Mouse (Mus musculus): ENCODE data around the gene Sod2. TPM values are rescaled to one million over a fixed set of nuclear protein-coding genes. Genes with fewer than 3 reads are reported as not detected.
"Not testable (repeated sequence)": the region's sequence is repeated elsewhere in the genome, so short reads cannot be mapped to it uniquely, and the experiment has no call there.

Gene Sod2
- polyA plus RNA-seq, 1 experiment from 2014 or later, result 149 TPM

- peaks cover 6% of the 10 kb centered on the region for H3K4me1 ChIP-seq (ENCODE audit: control insufficient read depth, insufficient read depth, low read depth, low read length)
- peak overlapping the region; percentile 96 for H3K4me3 ChIP-seq (ENCODE audit: low read length)
- H3K36me3 ChIP-seq (ENCODE audit: control insufficient read depth, insufficient read depth, low read length), result no peaks in the 10 kb centered on the region
- H3K4me2 ChIP-seq (ENCODE audit: low read length), result peak overlapping the region; percentile 58
- 53% methylated on average over 8 of the region's 8 CpGs for WGBS
- no peaks in the 10 kb centered on the region for H3K9me3 ChIP-seq (ENCODE audit: control insufficient read depth, low read length)
- ATAC-seq, result no peak
- H3K27me3 ChIP-seq (replicated peaks; ENCODE audit: control insufficient read depth, insufficient read depth, low read length), result no peaks in the 10 kb centered on the region
- peak overlapping the region; percentile 100 for H3K9ac ChIP-seq (ENCODE audit: low read depth, low read length)
- H3K27ac ChIP-seq (ENCODE audit: low read depth, low read length), result peak overlapping the region; percentile 99; the same call in 1 of the 2 replicates
These were observed 16.0 kb upstream of the Sod2 start for GRCm38 (mm10) chr17:12990567-12991145.

DNA sequence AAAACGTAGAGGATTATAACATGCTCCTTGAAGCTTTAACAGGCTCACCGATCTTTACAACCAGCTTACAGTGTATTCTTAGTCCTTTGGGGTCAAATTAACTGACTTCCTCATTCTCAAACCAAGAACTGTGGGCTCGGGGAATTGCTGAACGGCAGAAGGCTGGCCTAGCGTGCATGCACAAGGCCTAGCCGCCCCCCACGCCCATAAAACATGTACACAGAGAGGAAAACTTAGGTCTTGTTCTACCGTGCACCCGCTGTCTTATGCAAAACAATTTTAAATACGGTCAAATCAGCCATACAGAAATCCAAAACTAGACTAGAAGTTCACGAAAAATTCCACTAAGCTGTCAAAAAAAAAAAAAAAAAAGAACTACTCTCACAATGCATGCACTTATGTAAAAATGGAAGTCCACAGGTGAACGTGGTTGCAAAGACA lies 15.4 kb upstream of the Sod2 start:
- ATAC-seq, result no peak
- H3K4me1 ChIP-seq (ENCODE audit: control insufficient read depth, insufficient read depth, low read depth, low read length), result peaks cover 6% of the 10 kb centered on the region
- peak overlapping the region; percentile 96 for H3K4me3 ChIP-seq (ENCODE audit: low read length)
- H3K36me3 ChIP-seq (ENCODE audit: control insufficient read depth, insufficient read depth, low read length), result no peaks in the 10 kb centered on the region
- H3K9ac ChIP-seq (ENCODE audit: low read depth, low read length), result peak overlapping the region; percentile 100
- no peaks in the 10 kb centered on the region for H3K9me3 ChIP-seq (ENCODE audit: control insufficient read depth, low read length)
- H3K27me3 ChIP-seq (replicated peaks; ENCODE audit: control insufficient read depth, insufficient read depth, low read length), result no peaks in the 10 kb centered on the region
- peak overlapping the region; percentile 58 for H3K4me2 ChIP-seq (ENCODE audit: low read length)
- WGBS, result 1% methylated on average over 12 of the region's 12 CpGs
- H3K27ac ChIP-seq (ENCODE audit: low read depth, low read length), result peak overlapping the region; percentile 99

GRCm38 (mm10) chr17:12991635-12992358 lies 14.8 kb upstream of the Sod2 start:
- Histone ChIP-seq H3K4me3 (ENCODE audit: low read length) (peak overlapping the region; percentile 96), H3K9ac (ENCODE audit: low read depth, low read length) (peak overlapping the region; percentile 100), H3K27ac (ENCODE audit: low read depth, low read length) (peak overlapping the region; percentile 99), H3K27me3 (replicated peaks; ENCODE audit: control insufficient read depth, insufficient read depth, low read length) (no peaks in the 10 kb centered on the region), H3K4me1 (ENCODE audit: control insufficient read depth, insufficient read depth, low read depth, low read length) (peaks cover 6% of the 10 kb centered on the region), H3K36me3 (ENCODE audit: control insufficient read depth, insufficient read depth, low read length) (no peaks in the 10 kb centered on the region), H3K9me3 (ENCODE audit: control insufficient read depth, low read length) (no peaks in the 10 kb centered on the region), H3K4me2 (ENCODE audit: low read length) (peak overlapping the region; percentile 58)
- 0% methylated on average over 37 of the region's 84 CpGs for WGBS
- peak; percentile 90 for ATAC-seq

GRCm38 (mm10) chr17:12992470-12992991 lies 14.1 kb upstream of the Sod2 start:
- Histone ChIP-seq H3K4me2 (ENCODE audit: low read length) (peak overlapping the region; percentile 66), H3K27ac (ENCODE audit: low read depth, low read length) (peak overlapping the region; percentile 99), H3K27me3 (replicated peaks; ENCODE audit: control insufficient read depth, insufficient read depth, low read length) (no peaks in the 10 kb centered on the region), H3K4me3 (ENCODE audit: low read length) (peak overlapping the region; percentile 96), H3K36me3 (ENCODE audit: control insufficient read depth, insufficient read depth, low read length) (no peaks in the 10 kb centered on the region), H3K9me3 (ENCODE audit: control insufficient read depth, low read length) (no peaks in the 10 kb centered on the region), H3K4me1 (ENCODE audit: control insufficient read depth, insufficient read depth, low read depth, low read length) (peaks cover 6% of the 10 kb centered on the region), H3K9ac (ENCODE audit: low read depth, low read length) (peak overlapping the region; percentile 100)
- ATAC-seq, result peak; percentile 87
- WGBS, result under 1% methylated on average over 48 of the region's 51 CpGs

DNA sequence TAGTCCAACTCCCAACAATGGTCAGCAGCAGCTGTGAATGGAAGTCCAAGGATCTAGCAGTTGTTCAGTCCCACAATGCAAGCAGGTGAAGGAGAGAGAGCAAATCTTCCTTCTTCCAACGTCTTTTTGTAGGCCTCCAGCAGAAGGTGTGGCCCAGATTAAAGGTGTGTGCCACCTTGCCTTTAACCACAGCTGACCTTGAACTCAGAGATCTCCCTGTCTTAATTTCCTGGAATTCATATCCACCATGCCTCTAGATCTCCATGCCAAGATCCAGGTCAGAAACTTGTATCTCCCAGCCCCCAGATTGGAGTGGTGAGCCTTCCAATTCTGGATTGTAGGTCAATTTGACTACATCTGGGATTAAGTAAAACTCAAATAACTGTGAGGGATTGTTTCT lies 12.6 kb upstream of the Sod2 start, which contains the start of gene Wtap:
Gene Wtap (minus strand): TSS at position 101 of the 400 bp plus-strand sequence.
- Histone ChIP-seq H3K27me3 (replicated peaks; ENCODE audit: control insufficient read depth, insufficient read depth, low read length) (no peaks in the 10 kb centered on the region), H3K4me2 (ENCODE audit: low read length) (peak within 1 kb of the TSS; percentile 66), H3K27ac (ENCODE audit: low read depth, low read length) (peak within 1 kb of the TSS; percentile 99), H3K9ac (ENCODE audit: low read depth, low read length) (peak within 1 kb of the TSS; percentile 100), H3K9me3 (ENCODE audit: control insufficient read depth, low read length) (no peaks in the 10 kb centered on the region), H3K4me1 (ENCODE audit: control insufficient read depth, insufficient read depth, low read depth, low read length) (peaks cover 3% of the 10 kb centered on the region), H3K36me3 (ENCODE audit: control insufficient read depth, insufficient read depth, low read length) (no peaks in the 10 kb centered on the region), H3K4me3 (ENCODE audit: low read length) (peak within 1 kb of the TSS; percentile 96)
- no peak for ATAC-seq
- 90% methylated on average over 1 of the region's 1 CpGs for WGBS

- Histone ChIP-seq H3K4me1 (ENCODE audit: control insufficient read depth, insufficient read depth, low read depth, low read length) (no peaks in the 10 kb centered on the region; the same call in 1 of the 2 replicates), H3K4me2 (ENCODE audit: low read length) (no peak overlapping the region), H3K36me3 (ENCODE audit: control insufficient read depth, insufficient read depth, low read length) (no peaks in the 10 kb centered on the region), H3K27ac (ENCODE audit: low read depth, low read length) (no peak overlapping the region), H3K4me3 (ENCODE audit: low read length) (no peak overlapping the region), H3K9ac (ENCODE audit: low read depth, low read length) (no peak overlapping the region), H3K9me3 (ENCODE audit: control insufficient read depth, low read length) (no peaks in the 10 kb centered on the region), H3K27me3 (replicated peaks; ENCODE audit: control insufficient read depth, insufficient read depth, low read length) (no peaks in the 10 kb centered on the region)
- ATAC-seq, result no peak
- WGBS, result 13% methylated on average over 3 of the region's 3 CpGs
These were observed 10.3 kb upstream of the Sod2 start for GRCm38 (mm10) chr17:12996345-12996744.

GRCm38 (mm10) chr17:12997890-12998289 lies 8.8 kb upstream of the Sod2 start:
- 90% methylated on average over 5 of the region's 5 CpGs for WGBS
- H3K9me3 ChIP-seq (ENCODE audit: control insufficient read depth, low read length), result no peaks in the 10 kb centered on the region
- no peak for ATAC-seq
- H3K36me3 ChIP-seq (ENCODE audit: control insufficient read depth, insufficient read depth, low read length), result no peaks in the 10 kb centered on the region
- no peaks in the 10 kb centered on the region for H3K27me3 ChIP-seq (replicated peaks; ENCODE audit: control insufficient read depth, insufficient read depth, low read length)
- H3K4me2 ChIP-seq (ENCODE audit: low read length), result no peak overlapping the region
- H3K27ac ChIP-seq (ENCODE audit: low read depth, low read length), result no peak overlapping the region
- H3K4me1 ChIP-seq (ENCODE audit: control insufficient read depth, insufficient read depth, low read depth, low read length), result no peaks in the 10 kb centered on the region; the same call in 1 of the 2 replicates
- H3K9ac ChIP-seq (ENCODE audit: low read depth, low read length), result no peak overlapping the region
- no peak overlapping the region for H3K4me3 ChIP-seq (ENCODE audit: low read length)

DNA sequence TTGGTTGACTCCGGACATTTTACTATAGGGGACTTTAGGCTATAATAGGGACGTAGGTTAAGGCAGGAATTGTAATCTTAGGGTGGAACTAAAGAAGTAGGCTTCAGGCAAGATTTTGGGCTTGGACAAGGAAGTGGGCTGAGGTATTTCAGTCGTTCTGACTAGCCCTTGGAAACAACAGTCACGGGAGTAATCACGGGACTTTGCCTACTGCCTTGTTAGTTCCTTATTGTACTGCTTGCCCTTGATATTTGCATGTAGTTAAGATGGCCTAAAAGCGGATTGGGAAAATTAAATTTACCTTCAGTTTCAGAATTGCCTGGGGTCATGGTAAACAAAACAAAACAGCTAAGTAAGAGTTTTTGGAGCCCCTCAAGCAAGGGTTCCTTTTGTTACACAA lies 7.6 kb upstream of the Sod2 start:
- WGBS, result 73% methylated on average over 6 of the region's 6 CpGs

GRCm38 (mm10) chr17:13002243-13002642 lies 4.4 kb upstream of the Sod2 start:
- 92% methylated on average over 5 of the region's 5 CpGs for WGBS
- H3K36me3 ChIP-seq (ENCODE audit: control insufficient read depth, insufficient read depth, low read length); H3K4me2 ChIP-seq (ENCODE audit: low read length); H3K4me1 ChIP-seq (ENCODE audit: control insufficient read depth, insufficient read depth, low read depth, low read length); H3K4me3 ChIP-seq (ENCODE audit: low read length); H3K9ac ChIP-seq (ENCODE audit: low read depth, low read length); H3K27ac ChIP-seq (ENCODE audit: low read depth, low read length); H3K9me3 ChIP-seq (ENCODE audit: control insufficient read depth, low read length); ATAC-seq; H3K27me3 ChIP-seq (replicated peaks; ENCODE audit: control insufficient read depth, insufficient read depth, low read length): not testable (repeated sequence)

More for the DNA sequence above, 7.6 kb upstream of the Sod2 start:
- H3K36me3 ChIP-seq (ENCODE audit: control insufficient read depth, insufficient read depth, low read length), result no peaks in the 10 kb centered on the region
- H3K4me1 ChIP-seq (ENCODE audit: control insufficient read depth, insufficient read depth, low read depth, low read length), result no peaks in the 10 kb centered on the region
- H3K9ac ChIP-seq (ENCODE audit: low read depth, low read length), result no peak overlapping the region
- H3K9me3 ChIP-seq (ENCODE audit: control insufficient read depth, low read length), result no peaks in the 10 kb centered on the region
- no peak overlapping the region for H3K4me2 ChIP-seq (ENCODE audit: low read length)
- H3K4me3 ChIP-seq (ENCODE audit: low read length), result no peak overlapping the region
- no peak overlapping the region for H3K27ac ChIP-seq (ENCODE audit: low read depth, low read length)
- no peak for ATAC-seq
- no peaks in the 10 kb centered on the region for H3K27me3 ChIP-seq (replicated peaks; ENCODE audit: control insufficient read depth, insufficient read depth, low read length)

All from hindbrain, embryonic 16.5 days (tissue).